Mouse (Mus musculus): ENCODE data around the gene Qars. TPM values are rescaled to one million over a fixed set of nuclear protein-coding genes. Genes with fewer than 3 reads are reported as not detected.

The Qars gene
- polyA plus RNA-seq, 1 experiment from 2014 or later: 108 TPM

DNA sequence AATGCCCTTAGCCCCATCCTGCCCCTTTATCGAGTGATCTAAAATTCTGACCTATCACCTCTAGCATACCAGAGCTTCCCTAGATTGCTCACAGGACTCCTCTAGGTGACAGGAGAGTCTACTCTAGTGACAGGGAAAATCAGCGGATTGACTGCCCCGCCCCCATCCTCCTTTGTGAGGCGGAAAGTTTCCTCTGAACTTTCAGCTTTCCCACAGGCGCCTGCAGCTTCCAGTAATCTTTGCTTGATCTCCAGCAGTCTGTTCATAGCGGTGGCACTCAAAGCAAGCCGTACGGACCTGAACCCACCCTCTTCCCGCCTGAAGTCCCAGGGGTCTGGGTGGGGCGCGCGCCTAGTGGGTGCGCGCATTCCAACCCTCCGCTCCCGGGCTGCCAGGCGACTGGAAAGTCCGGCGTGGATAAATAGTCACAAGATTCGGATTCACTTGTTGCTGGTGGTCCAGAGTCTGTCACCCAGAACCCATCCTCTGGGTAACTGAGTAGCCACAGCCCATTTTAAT lies 28.8 kb upstream of the Qars start:
- peaks cover 22% of the 10 kb centered on the region for H3K4me1 ChIP-seq
- H3K36me3 ChIP-seq: peaks cover 24% of the 10 kb centered on the region
- H3K4me2 ChIP-seq: peak overlapping the region; percentile 86
- WGBS: under 1% methylated on average over 20 of the region's 20 CpGs
- H3K27me3 ChIP-seq: no peaks in the 10 kb centered on the region
- H3K27ac ChIP-seq: peak overlapping the region; percentile 95
- H3K9ac ChIP-seq: peak overlapping the region; percentile 39
- H3K9me3 ChIP-seq: no peaks in the 10 kb centered on the region
- ATAC-seq (ENCODE audit: borderline replicate concordance, extremely low read depth, low FRiP score, low TSS enrichment): peak; percentile 86
- H3K4me3 ChIP-seq: peak overlapping the region; percentile 43

DNA sequence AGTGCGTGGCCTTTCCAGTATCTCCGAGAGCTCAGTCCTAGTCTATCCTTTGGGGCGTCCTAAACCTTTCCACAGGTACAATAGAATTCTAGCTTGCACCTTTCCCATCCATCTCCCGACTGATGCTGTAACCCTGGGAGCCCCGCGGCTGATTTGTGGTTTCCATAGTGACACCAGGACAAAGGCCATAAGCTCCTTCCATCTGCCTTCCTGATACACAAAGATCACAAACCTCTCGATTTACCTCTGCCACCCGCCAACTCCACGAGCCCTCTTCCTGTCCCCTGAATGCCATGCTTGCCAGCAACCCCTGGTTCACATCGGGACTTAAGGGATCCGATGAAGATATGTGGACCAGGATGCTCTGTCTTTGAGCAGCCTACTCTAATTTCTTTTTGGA lies 28.3 kb upstream of the Qars start:
- Histone ChIP-seq H3K9ac (no peak overlapping the region), H3K9me3 (no peaks in the 10 kb centered on the region), H3K4me3 (peak overlapping the region; percentile 43), H3K27ac (peak overlapping the region; percentile 95), H3K36me3 (peaks cover 30% of the 10 kb centered on the region), H3K4me1 (peaks cover 22% of the 10 kb centered on the region), H3K27me3 (no peaks in the 10 kb centered on the region), H3K4me2 (peak overlapping the region; percentile 86)
- 0 out of 2 replicates have a peak, but pooled peaks have one; percentile 2 for ATAC-seq (ENCODE audit: borderline replicate concordance, extremely low read depth, low FRiP score, low TSS enrichment)
- 32% methylated on average over 11 of the region's 11 CpGs for WGBS

DNA sequence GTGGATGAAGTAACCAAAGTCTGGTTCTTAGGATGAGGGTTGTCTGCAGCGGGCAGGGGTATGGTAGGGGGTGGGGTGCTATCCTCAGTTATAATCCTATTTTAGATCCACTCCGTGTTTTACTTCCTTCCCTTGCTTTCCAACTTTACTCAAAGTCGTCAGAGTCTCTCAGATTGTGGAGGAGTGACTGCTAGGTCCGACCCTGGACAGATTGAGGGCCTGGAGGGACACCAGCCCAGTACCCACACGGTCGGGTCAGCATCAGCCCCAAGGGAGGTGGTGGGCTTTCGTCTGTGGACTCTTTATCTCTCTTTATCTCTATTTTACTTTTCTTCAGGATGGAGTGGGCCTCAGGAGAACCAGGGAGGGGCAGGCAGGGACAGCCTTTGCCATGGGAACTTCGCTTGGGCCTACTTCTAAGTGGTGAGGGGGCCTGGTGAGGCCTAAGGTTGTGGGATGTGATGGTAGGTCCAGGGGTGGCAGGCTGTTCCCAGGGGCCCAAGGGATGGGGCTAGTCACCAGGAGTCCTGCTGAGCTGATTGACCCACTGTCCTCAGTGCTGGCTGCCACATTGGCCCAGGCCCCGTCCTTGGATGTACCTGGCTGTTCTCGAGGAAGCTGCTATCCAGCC lies 27.7 kb upstream of the Qars start, which contains the start of gene Lamb2:
Lamb2 (plus strand) TSS at position 16 of the 631 bp plus-strand sequence.
- WGBS: 4% methylated on average over 10 of the region's 10 CpGs
- ATAC-seq (ENCODE audit: borderline replicate concordance, extremely low read depth, low FRiP score, low TSS enrichment): peak; percentile 60
- peak within 1 kb of the TSS; percentile 86 for H3K4me2 ChIP-seq

DNA sequence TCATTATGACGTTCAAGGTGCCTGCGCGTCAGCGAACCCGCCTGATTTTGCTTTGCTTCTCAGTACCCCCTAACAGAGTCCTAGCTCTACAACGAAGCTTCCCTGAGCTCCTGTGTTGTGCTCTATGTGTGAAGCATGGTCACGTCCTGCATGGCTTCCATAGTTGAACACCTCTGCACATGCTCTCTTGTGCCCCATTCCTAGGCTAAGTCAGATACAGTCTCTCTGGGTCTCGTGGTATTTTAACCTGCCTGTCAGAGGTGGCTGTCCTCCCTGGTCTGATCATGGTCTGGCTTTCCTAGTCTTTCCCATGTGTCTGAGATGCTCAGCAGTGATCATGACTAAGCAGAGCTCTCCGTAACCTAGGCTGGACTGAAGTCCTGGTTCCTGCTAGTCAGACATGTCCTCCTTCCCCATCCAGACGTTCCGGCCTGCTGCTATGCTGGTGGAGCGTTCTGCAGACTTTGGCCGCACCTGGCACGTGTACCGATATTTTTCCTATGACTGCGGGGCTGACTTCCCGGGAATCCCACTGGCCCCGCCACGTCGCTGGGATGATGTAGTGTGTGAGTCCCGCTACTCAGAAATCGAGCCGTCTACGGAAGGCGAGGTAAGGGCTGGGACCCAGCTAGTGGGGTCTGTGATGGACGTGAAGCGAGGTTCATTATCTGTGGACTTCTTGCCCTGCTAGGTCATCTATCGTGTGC lies 26.5 kb upstream of the Qars start:
- no peak overlapping the region for H3K27ac ChIP-seq
- H3K9me3 ChIP-seq: no peaks in the 10 kb centered on the region
- 88% methylated on average over 28 of the region's 28 CpGs for WGBS
- H3K4me1 ChIP-seq: peaks cover 22% of the 10 kb centered on the region
- peak overlapping the region; percentile 59 for H3K4me3 ChIP-seq
- peaks cover 46% of the 10 kb centered on the region for H3K36me3 ChIP-seq
- no peaks in the 10 kb centered on the region for H3K27me3 ChIP-seq
- H3K4me2 ChIP-seq: peak overlapping the region; percentile 86
- peak overlapping the region; percentile 65; the same call in 1 of the 2 replicates for H3K9ac ChIP-seq
- no peak for ATAC-seq (ENCODE audit: borderline replicate concordance, extremely low read depth, low FRiP score, low TSS enrichment)

More for the DNA sequence above, 27.7 kb upstream of the Qars start, which contains the start of gene Lamb2:
- Histone ChIP-seq H3K9ac (peak within 1 kb of the TSS; percentile 65), H3K36me3 (peaks cover 35% of the 10 kb centered on the region), H3K9me3 (no peaks in the 10 kb centered on the region), H3K4me3 (peak within 1 kb of the TSS; percentile 59), H3K27me3 (no peaks in the 10 kb centered on the region), H3K4me1 (peaks cover 22% of the 10 kb centered on the region), H3K27ac (peak within 1 kb of the TSS; percentile 95)

DNA sequence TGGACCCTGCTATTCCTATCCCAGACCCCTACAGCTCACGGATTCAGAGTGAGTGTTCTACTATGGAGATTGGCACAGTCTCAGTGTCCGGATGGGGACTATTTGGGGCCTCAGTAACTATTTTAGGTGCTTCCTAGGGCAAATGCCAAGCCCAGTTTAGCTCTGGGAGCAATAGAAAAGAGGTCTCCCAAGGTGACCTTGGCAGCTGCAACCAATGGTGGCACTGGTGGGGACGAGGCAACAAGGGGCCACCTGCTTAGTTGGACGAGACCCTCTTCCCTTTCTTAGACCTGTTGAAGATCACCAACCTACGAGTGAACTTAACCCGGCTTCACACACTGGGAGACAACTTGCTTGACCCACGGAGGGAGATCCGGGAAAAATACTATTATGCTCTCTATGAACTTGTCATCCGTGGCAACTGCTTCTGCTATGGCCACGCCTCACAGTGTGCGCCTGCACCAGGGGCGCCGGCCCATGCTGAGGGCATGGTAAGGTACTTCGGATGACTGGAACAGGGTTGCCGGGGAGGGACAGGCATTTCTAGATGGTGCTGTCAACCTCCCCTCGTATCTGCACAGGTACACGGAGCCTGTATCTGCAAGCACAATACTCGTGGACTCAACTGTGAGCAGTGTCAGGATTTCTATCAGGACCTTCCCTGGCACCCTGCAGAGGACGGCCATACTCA lies 25.8 kb upstream of the Qars start:
- no peak for ATAC-seq (ENCODE audit: borderline replicate concordance, extremely low read depth, low FRiP score, low TSS enrichment)
- Histone ChIP-seq H3K4me2 (no peak overlapping the region), H3K27ac (no peak overlapping the region), H3K9ac (no peak overlapping the region), H3K4me1 (peaks cover 22% of the 10 kb centered on the region), H3K36me3 (peaks cover 53% of the 10 kb centered on the region), H3K27me3 (no peaks in the 10 kb centered on the region), H3K4me3 (no peak overlapping the region), H3K9me3 (no peaks in the 10 kb centered on the region)
- 84% methylated on average over 19 of the region's 19 CpGs for WGBS

DNA sequence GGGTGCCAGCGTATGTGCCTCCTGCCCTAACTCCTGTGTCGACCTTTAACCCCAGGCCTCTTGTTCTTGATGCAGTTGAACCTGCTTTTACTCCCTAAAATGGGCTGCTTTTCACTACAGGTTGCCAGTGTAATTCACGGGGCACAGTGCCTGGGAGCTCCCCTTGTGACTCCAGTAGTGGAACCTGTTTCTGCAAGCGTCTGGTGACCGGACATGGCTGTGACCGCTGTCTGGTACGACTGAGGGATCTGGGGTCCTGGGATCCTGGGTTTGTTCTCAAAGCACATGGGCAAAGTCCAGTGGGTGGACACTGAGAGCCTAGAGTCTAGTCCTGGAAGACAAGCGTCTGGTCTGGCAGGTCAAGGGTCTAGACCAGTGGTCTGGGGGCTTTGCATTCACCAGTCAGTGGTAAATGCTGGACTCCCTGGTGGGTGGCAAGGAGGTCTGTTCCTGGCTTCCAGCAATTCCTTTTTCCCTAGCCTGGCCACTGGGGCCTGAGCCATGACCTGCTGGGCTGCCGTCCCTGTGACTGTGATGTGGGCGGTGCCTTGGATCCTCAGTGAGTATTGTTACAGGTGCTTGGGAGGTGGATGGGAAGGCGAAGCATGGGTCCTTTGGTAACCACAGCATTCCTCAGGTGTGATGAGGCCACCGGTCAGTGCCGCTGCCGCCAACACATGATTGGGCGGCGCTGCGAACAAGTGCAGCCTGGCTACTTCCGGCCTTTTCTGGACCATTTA lies 24.3 kb upstream of the Qars start:
- Histone ChIP-seq H3K9ac (no peak overlapping the region), H3K4me2 (no peak overlapping the region), H3K4me3 (no peak overlapping the region), H3K4me1 (peaks cover 18% of the 10 kb centered on the region), H3K27me3 (no peaks in the 10 kb centered on the region), H3K36me3 (peaks cover 69% of the 10 kb centered on the region), H3K9me3 (no peaks in the 10 kb centered on the region), H3K27ac (no peak overlapping the region)
- 93% methylated on average over 18 of the region's 18 CpGs for WGBS
- no peak for ATAC-seq (ENCODE audit: borderline replicate concordance, extremely low read depth, low FRiP score, low TSS enrichment)

DNA sequence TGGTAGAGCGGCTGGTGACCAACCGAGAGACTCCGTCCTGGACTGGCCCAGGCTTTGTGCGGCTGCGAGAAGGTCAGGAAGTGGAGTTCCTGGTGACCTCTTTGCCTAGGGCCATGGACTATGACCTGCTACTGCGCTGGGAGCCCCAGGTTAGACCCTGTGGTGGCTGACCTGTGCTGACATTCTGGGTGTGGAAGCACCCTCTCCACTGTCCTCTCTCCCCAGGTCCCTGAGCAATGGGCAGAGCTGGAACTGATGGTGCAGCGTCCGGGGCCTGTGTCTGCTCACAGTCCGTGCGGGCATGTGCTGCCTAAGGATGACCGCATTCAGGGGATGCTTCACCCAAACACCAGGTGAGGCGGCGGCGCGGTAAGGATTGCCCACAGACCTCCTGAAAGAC lies 23.5 kb upstream of the Qars start:
- ATAC-seq (ENCODE audit: borderline replicate concordance, extremely low read depth, low FRiP score, low TSS enrichment): no peak
- H3K4me1 ChIP-seq: peaks cover 16% of the 10 kb centered on the region
- no peak overlapping the region for H3K27ac ChIP-seq
- peaks cover 77% of the 10 kb centered on the region for H3K36me3 ChIP-seq
- no peaks in the 10 kb centered on the region for H3K9me3 ChIP-seq
- WGBS: 90% methylated on average over 15 of the region's 15 CpGs
- H3K4me2 ChIP-seq: no peak overlapping the region
- no peak overlapping the region for H3K4me3 ChIP-seq
- H3K27me3 ChIP-seq: no peaks in the 10 kb centered on the region
- no peak overlapping the region for H3K9ac ChIP-seq

DNA sequence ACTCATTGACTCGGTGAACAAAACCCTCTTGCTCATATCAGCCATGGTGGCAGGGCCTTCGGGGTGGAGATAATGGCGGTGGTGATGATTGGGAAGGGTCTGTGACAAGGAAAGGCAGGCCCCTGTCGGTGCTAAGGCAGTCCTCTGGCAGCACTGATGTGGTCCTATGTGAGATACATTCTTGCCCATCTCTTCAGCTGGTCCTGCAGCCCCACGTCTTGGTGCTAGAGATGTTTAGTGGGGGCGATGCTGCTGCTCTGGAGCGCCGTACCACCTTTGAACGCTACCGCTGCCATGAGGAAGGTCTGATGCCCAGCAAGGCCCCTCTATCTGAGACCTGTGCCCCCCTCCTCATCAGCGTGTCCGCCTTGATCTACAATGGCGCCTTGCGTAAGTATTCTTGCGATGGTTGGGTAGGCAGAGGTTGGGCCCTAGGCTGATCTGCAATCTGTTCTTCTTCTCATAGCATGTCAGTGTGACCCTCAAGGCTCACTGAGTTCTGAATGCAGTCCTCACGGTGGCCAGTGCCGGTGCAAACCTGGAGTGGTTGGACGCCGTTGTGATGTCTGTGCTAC lies 22.1 kb upstream of the Qars start:
- no peak overlapping the region for H3K9ac ChIP-seq
- H3K27me3 ChIP-seq: no peaks in the 10 kb centered on the region
- peaks cover 85% of the 10 kb centered on the region for H3K36me3 ChIP-seq
- no peak overlapping the region for H3K4me3 ChIP-seq
- H3K9me3 ChIP-seq: no peaks in the 10 kb centered on the region
- no peak overlapping the region for H3K27ac ChIP-seq
- peaks cover 14% of the 10 kb centered on the region for H3K4me1 ChIP-seq
- WGBS: 91% methylated on average over 19 of the region's 19 CpGs
- ATAC-seq (ENCODE audit: borderline replicate concordance, extremely low read depth, low FRiP score, low TSS enrichment): no peak
- H3K4me2 ChIP-seq: no peak overlapping the region

DNA sequence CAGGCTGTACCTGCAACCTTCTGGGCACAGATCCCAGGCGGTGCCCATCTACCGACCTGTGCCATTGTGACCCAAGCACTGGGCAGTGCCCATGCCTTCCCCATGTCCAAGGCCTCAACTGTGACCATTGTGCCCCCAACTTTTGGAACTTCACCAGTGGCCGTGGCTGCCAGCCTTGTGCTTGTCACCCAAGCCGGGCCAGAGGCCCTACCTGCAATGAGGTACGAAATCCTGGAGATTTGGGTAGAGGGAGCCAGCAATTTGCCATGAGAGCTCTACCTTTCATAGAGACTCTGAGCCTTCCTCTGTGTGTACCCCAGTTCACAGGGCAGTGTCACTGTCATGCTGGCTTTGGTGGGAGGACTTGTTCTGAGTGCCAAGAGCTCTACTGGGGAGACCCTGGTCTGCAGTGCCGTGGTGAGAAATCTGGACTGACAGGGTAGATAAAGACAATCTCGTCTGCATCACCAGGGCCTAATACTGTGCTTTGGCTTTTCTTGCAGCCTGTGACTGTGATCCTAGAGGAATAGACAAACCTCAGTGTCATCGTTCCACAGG lies 20.5 kb upstream of the Qars start:
- no peaks in the 10 kb centered on the region for H3K27me3 ChIP-seq
- no peak for ATAC-seq (ENCODE audit: borderline replicate concordance, extremely low read depth, low FRiP score, low TSS enrichment)
- H3K4me2 ChIP-seq: no peak overlapping the region
- peaks cover 17% of the 10 kb centered on the region for H3K4me1 ChIP-seq
- no peaks in the 10 kb centered on the region for H3K9me3 ChIP-seq
- H3K9ac ChIP-seq: no peak overlapping the region
- H3K36me3 ChIP-seq: peaks cover 77% of the 10 kb centered on the region
- no peak overlapping the region for H3K27ac ChIP-seq
- 90% methylated on average over 8 of the region's 8 CpGs for WGBS
- no peak overlapping the region for H3K4me3 ChIP-seq

DNA sequence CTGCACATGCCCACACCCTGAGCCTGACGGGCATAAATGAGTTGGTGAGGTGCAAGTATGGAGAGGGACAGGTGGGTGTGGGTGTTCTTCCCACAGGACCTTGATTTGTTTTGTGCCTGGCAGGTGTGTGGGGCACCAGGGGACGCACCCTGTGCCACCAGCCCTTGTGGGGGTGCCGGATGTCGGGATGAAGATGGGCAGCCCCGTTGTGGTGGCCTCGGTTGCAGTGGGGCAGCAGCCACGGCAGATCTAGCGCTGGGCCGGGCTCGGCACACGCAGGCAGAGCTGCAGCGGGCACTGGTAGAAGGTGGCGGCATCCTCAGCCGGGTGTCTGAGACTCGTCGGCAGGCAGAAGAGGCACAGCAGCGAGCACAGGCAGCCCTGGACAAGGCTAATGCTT lies 19.1 kb upstream of the Qars start:
- H3K27me3 ChIP-seq: no peaks in the 10 kb centered on the region
- H3K36me3 ChIP-seq: peaks cover 75% of the 10 kb centered on the region
- H3K27ac ChIP-seq: no peak overlapping the region
- 89% methylated on average over 17 of the region's 17 CpGs for WGBS
- H3K4me1 ChIP-seq: peaks cover 22% of the 10 kb centered on the region
- no peaks in the 10 kb centered on the region for H3K9me3 ChIP-seq
- no peak for ATAC-seq (ENCODE audit: borderline replicate concordance, extremely low read depth, low FRiP score, low TSS enrichment)
- H3K4me3 ChIP-seq: no peak overlapping the region
- H3K4me2 ChIP-seq: no peak overlapping the region
- H3K9ac ChIP-seq: no peak overlapping the region

DNA sequence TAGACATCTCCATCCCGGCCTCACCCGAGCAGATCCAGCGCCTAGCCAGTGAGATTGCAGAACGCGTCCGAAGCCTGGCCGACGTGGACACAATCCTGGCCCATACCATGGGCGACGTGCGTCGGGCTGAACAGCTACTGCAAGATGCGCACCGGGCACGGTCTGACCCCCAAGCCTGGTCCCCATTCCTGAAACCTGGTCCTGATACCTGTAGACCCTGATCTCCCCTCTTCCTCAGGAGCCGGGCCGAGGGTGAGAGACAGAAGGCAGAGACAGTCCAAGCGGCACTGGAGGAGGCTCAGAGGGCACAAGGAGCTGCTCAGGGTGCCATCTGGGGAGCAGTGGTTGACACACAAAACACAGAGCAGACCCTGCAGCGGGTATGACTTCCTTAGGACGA lies 18.3 kb upstream of the Qars start:
- Histone ChIP-seq H3K4me3 (no peak overlapping the region), H3K9ac (0 out of 2 replicates have a peak overlapping the region, but pooled peaks have one; percentile 5), H3K27me3 (no peaks in the 10 kb centered on the region), H3K4me2 (no peak overlapping the region), H3K9me3 (no peaks in the 10 kb centered on the region), H3K4me1 (peaks cover 22% of the 10 kb centered on the region), H3K36me3 (peaks cover 74% of the 10 kb centered on the region), H3K27ac (0 out of 2 replicates have a peak overlapping the region, but pooled peaks have one; percentile 98)
- WGBS: 96% methylated on average over 20 of the region's 20 CpGs
- ATAC-seq (ENCODE audit: borderline replicate concordance, extremely low read depth, low FRiP score, low TSS enrichment): no peak

All from lung, embryonic 15.5 days (tissue).